Mouse (Mus musculus) urinary bladder, postnatal 10 days (tissue): ENCODE measurements around the gene Cyp27a1.

Source experiments
- DNase-seq: peaks from one replicate; pipeline ENCODE4 v3.0.0; 2022; ENCODE audit warnings: low spot score

The Cyp27a1 gene

GRCm38 (mm10) chr1:74771931-74772620 lies 58.7 kb downstream of the Cyp27a1 start:
- no peak for DNase-seq

- no peak for DNase-seq
Measured at GRCm38 (mm10) chr1:74773136-74773535, 59.8 kb downstream of the Cyp27a1 start.

GRCm38 (mm10) chr1:74774062-74774461 lies 60.7 kb downstream of the Cyp27a1 start:
- no peak for DNase-seq

GRCm38 (mm10) chr1:74775816-74776215 lies 62.4 kb downstream of the Cyp27a1 start:
- no peak for DNase-seq

- DNase-seq: no peak
Measured at GRCm38 (mm10) chr1:74778934-74779486, 65.6 kb downstream of the Cyp27a1 start.

- no peak for DNase-seq
Measured at GRCm38 (mm10) chr1:74782045-74782444, 68.7 kb downstream of the Cyp27a1 start.

GRCm38 (mm10) chr1:74783554-74783953 lies 70.2 kb downstream of the Cyp27a1 start:
- no peak for DNase-seq

GRCm38 (mm10) chr1:74784041-74784759 lies 70.8 kb downstream of the Cyp27a1 start:
- no peak for DNase-seq
